Mouse (Mus musculus): ENCODE results near the gene Parp11. TPM values are rescaled to one million over a fixed set of nuclear protein-coding genes. Genes with fewer than 3 reads are reported as not detected.
A peak's percentile ranks its signal among the peaks of the same experiment; 100 is the strongest.

Parp11 gene
- 8.2 and 10.2 TPM in 2 replicates for polyA plus RNA-seq (2016; fragmentation: Nextera tagmentation; extraction: Ambion mirVana)

DNA sequence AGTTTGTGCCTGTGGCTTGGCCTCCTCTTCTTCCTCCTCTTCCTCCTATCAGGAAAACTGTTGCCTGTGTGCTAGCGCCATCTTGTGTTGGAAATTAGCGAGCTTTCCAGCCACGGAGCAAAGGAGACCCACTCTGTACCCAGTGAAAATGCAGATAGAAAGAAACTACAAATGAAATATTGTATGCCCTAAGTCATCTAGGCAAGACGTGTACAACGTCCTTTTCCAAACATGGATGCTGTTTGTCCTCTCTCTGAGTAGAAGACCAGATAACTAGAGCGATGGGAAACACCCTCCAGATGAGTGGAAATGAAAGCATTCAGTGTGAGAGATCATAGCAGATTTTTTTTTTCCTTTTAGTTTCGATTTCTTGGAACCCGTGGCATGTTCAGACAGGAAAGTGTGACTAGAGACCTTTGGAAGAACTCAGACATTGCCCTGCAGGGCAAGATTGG, at the start of gene Parp11:
TSS of gene Parp11 (plus strand) at position 405 of the 455 bp plus-strand sequence.
- H3K9me3 ChIP-seq (replicated peaks), result no peaks in the 10 kb centered on the region
- peaks cover 32% of the 10 kb centered on the region for H3K27me3 ChIP-seq (replicated peaks)
- ATAC-seq, result no peak
- peak within 1 kb of the TSS; percentile 40; the same call in 1 of the 2 replicates for H3K4me2 ChIP-seq
- no peaks in the 10 kb centered on the region for H3K36me3 ChIP-seq
- no peak within 1 kb of the TSS for H3K9ac ChIP-seq
- WGBS (ENCODE audit: insufficient replicate concordance), result 12% methylated on average over 8 of the region's 8 CpGs
- H3K27ac ChIP-seq, result no peak within 1 kb of the TSS
- H3K4me3 ChIP-seq, result no peak within 1 kb of the TSS
- H3K4me1 ChIP-seq, result peaks cover 19% of the 10 kb centered on the region

DNA sequence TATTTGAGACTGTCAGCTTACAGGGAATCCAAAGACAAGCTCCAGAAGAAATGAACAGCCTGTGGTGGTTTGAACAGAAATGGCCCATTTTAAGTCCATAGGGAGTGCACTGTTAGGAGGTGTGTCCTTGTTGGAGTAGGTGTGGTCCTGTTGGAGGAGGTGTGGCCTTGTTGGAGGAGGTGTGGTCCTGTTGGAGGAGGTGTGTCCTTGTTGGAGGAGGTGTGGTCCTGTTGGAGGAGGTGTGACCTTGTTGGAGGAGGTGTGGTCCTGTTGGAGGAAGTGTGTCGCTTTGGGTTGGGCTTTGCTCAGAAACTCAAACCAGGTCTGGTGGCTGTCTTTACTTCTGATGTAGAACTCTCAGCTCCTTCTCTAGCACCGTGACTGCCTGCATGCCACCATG, 48.6 kb upstream of the Parp11 start:
- Histone ChIP-seq H3K4me2 (no peak overlapping the region), H3K36me3 (no peaks in the 10 kb centered on the region), H3K9me3 (replicated peaks) (no peaks in the 10 kb centered on the region), H3K27ac (no peak overlapping the region), H3K4me1 (peaks cover 14% of the 10 kb centered on the region), H3K9ac (no peak overlapping the region), H3K27me3 (replicated peaks) (peaks cover 5% of the 10 kb centered on the region; the same call in 1 of the 2 replicates), H3K4me3 (no peak overlapping the region)
- WGBS (ENCODE audit: insufficient replicate concordance), result 10% methylated on average over 2 of the region's 2 CpGs
- ATAC-seq, result peak; percentile 87

DNA sequence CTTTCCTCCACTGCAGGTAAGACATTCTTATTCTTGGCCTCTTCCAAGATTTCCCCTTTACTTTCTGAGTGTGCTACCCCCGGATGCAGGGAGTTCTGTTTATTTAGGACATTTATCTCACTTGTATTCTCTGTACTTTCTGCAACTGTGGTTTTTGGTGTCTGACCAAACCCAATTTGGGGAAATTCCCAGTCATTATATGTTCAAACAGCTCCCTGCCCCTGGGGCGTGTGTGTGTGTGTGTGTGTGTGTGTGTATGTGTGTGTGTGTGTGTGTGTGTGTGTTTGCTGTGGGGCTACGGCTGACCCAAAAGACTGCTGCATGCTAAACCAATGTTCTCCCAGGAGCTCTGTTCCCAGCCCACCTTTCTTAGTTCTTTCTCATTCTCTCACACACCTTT, 45.2 kb upstream of the Parp11 start:
- H3K36me3 ChIP-seq, result no peaks in the 10 kb centered on the region
- ATAC-seq, result no peak
- 0 out of 2 replicates have a peak overlapping the region, but pooled peaks have one; percentile 17 for H3K9ac ChIP-seq
- no peak overlapping the region for H3K4me3 ChIP-seq
- H3K27ac ChIP-seq, result no peak overlapping the region
- H3K4me1 ChIP-seq, result no peaks in the 10 kb centered on the region; the same call in 1 of the 2 replicates
- peaks cover 17% of the 10 kb centered on the region; the same call in 1 of the 2 replicates for H3K27me3 ChIP-seq (replicated peaks)
- 38% methylated on average over 3 of the region's 3 CpGs for WGBS (ENCODE audit: insufficient replicate concordance)
- no peaks in the 10 kb centered on the region for H3K9me3 ChIP-seq (replicated peaks)
- H3K4me2 ChIP-seq, result no peak overlapping the region

DNA sequence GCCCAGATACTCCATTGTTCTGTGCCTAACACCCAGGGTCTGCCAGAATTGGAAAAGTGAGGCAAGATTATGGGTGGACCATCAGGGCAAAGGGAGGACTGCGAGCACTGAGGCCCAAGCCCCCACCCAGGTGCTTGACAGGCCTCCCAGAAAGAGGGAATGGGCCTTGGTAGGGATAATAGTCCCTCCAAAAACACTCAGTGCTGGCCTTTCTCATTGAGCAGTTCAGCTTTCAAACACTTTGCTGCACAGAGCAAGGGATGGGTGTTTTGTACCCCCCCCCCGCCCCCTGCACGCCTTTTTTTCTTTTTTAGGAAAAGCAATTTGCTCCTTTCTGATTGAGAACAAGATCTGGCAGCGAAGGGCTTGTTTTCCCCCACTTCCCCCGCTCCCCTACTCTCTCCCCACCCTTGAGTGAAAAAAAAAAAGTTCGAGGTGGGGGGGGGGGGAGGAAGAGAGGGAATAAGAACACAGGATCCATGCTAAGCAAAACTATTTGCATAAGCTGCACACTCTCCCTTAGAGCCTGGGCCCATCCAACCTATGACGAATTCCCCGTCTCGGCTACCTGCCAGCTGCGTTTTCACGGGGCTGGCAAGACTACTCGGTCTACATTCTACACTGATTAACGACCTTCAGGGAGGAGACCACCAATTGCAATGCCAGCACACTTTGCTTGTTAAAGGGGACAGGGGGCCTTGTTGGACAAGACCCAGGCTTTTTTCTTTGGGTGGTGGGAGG, 42.4 kb upstream of the Parp11 start:
- no peak overlapping the region for H3K27ac ChIP-seq
- 54% methylated on average over 13 of the region's 13 CpGs for WGBS (ENCODE audit: insufficient replicate concordance)
- 0 out of 2 replicates have a peak, but pooled peaks cover 3% of the 10 kb centered on the region for H3K4me1 ChIP-seq
- H3K4me2 ChIP-seq, result no peak overlapping the region
- H3K27me3 ChIP-seq (replicated peaks), result peaks cover 17% of the 10 kb centered on the region; the same call in 1 of the 2 replicates
- H3K36me3 ChIP-seq, result no peaks in the 10 kb centered on the region
- no peak overlapping the region for H3K4me3 ChIP-seq
- no peak for ATAC-seq
- H3K9me3 ChIP-seq (replicated peaks), result no peaks in the 10 kb centered on the region
- H3K9ac ChIP-seq, result no peak overlapping the region

DNA sequence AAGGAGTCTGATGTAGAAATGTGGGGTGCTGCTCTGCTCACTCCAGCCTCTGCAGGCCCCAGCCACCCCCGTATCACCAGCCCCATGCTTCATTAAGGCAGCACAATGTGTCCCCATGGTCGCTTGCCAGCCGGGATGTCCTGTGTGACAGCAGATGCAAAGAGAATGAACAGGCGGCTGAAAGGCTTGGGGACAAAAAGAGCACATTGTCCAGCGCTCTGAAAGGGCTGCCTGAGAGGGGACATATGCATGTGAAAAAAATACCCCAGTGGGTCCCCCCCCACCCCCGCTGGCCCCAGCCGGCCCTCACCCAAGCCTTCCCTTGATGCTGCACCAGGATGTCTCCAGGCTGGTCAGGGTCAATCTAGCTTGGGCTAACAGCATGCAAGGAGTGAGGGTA, 41.0 kb upstream of the Parp11 start:
- ATAC-seq, result no peak
- WGBS (ENCODE audit: insufficient replicate concordance), result 64% methylated on average over 7 of the region's 7 CpGs
- H3K4me2 ChIP-seq, result no peak overlapping the region
- H3K4me3 ChIP-seq, result no peak overlapping the region
- peaks cover 17% of the 10 kb centered on the region; the same call in 1 of the 2 replicates for H3K27me3 ChIP-seq (replicated peaks)
- 0 out of 2 replicates have a peak, but pooled peaks cover 3% of the 10 kb centered on the region for H3K4me1 ChIP-seq
- no peaks in the 10 kb centered on the region for H3K9me3 ChIP-seq (replicated peaks)
- H3K9ac ChIP-seq, result no peak overlapping the region
- H3K27ac ChIP-seq, result no peak overlapping the region
- no peaks in the 10 kb centered on the region for H3K36me3 ChIP-seq

DNA sequence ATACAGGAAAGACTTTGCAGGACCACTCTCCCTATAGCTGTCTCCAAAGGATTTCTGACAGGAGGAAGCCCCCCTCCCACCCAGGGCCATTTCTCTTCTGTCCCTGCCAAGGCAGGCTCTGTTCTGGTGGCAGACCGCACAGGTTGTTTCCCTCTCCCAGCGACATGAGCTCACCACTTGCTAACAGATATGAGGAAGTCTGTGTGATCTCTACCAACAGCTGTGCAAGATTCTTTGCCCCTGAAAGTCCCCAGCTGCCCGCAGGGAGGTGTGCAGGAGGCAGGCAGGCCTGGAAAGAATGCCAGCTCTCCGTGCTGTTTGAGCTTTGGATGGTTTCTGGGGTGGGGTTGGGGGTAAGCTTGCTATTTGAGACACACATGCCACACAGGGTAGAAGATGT, 38.9 kb upstream of the Parp11 start:
- H3K4me1 ChIP-seq, result 0 out of 2 replicates have a peak, but pooled peaks cover 3% of the 10 kb centered on the region
- WGBS (ENCODE audit: insufficient replicate concordance), result 13% methylated on average over 4 of the region's 4 CpGs
- H3K27me3 ChIP-seq (replicated peaks), result peaks cover 12% of the 10 kb centered on the region; the same call in 1 of the 2 replicates

DNA sequence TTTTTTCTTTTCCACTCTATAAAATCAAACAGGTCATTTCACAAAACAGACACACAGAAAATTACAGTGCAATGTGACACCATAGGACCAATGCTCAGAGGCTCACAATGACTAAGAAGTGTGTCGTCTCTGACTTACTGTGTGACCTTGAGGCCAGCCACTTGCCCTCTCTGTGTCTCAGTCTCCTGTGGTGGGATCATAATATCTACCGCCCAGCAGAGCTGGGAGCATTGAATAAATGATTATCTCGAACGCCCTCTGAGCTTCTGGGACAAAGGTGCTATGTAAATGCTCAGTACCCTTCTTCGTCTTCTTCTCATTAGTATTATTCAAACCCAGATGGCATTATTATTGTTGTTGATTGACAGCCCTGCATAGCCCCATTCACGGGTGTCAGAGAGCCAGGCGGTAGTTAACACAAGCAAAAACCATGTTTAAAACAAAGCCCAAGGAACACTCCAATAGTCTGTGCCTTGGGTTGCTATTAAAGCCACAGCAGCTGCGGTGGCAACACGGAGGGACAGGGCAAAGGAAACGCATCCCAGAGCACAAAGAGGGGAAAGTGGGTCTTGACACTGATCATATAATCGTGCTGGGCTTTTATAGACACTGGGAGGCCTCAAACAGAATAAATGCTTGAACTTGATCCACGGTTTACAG, 29.0 kb upstream of the Parp11 start:
- 62% methylated on average over 12 of the region's 12 CpGs for WGBS (ENCODE audit: insufficient replicate concordance)
- no peak overlapping the region for H3K27ac ChIP-seq
- no peaks in the 10 kb centered on the region for H3K9me3 ChIP-seq (replicated peaks)
- H3K9ac ChIP-seq, result no peak overlapping the region
- H3K36me3 ChIP-seq, result no peaks in the 10 kb centered on the region
- no peaks in the 10 kb centered on the region for H3K27me3 ChIP-seq (replicated peaks)
- no peak overlapping the region for H3K4me3 ChIP-seq
- no peaks in the 10 kb centered on the region for H3K4me1 ChIP-seq
- H3K4me2 ChIP-seq, result no peak overlapping the region
- ATAC-seq, result no peak

More for the DNA sequence above, 38.9 kb upstream of the Parp11 start:
- Histone ChIP-seq H3K4me2 (no peak overlapping the region), H3K27ac (no peak overlapping the region), H3K36me3 (no peaks in the 10 kb centered on the region), H3K9me3 (replicated peaks) (no peaks in the 10 kb centered on the region), H3K9ac (no peak overlapping the region), H3K4me3 (no peak overlapping the region)
- ATAC-seq, result no peak

DNA sequence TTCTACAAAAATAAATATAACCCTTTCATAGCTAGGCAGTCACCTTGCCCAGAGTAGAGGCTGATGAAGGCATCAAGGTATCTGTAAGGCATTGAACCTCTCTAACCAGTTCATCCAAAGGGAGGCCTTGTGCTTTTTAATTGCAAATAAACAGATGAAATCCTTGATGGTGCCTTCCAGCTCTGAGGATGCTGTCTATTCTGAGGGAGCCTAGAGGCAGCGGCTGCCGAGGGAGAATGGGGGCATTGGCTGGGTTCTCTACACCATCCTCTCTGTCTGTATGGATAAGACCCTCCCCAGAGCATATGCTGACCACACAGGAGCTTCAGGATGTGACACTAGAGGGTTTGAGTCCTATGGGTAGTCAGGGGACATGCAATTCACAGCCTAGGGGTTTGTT, 28.3 kb upstream of the Parp11 start:
- Histone ChIP-seq H3K27ac (no peak overlapping the region), H3K27me3 (replicated peaks) (no peaks in the 10 kb centered on the region), H3K9ac (no peak overlapping the region), H3K4me2 (no peak overlapping the region), H3K9me3 (replicated peaks) (no peaks in the 10 kb centered on the region), H3K4me3 (no peak overlapping the region), H3K4me1 (no peaks in the 10 kb centered on the region), H3K36me3 (no peaks in the 10 kb centered on the region)
- ATAC-seq, result no peak
- 57% methylated on average over 2 of the region's 2 CpGs for WGBS (ENCODE audit: insufficient replicate concordance)

DNA sequence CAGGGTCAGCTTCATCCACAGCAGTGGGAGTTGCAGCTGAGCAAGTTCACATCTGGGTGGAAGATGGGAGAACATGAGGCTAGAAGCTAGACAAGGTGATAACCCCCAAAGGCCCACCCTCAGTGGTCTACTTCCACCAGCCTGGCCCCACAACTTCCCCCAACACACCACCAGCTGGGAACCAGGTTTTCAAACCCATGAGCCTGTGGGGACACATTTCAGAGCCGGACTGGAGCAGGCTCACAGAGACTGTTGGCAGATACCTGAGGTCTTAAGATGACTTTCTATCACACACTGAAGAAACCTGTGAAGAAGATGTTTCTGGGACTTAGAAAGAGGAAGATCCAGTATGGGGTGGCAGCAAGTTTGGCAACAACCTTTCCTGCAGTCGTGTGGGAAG, 26.5 kb upstream of the Parp11 start:
- no peak overlapping the region for H3K27ac ChIP-seq
- no peaks in the 10 kb centered on the region for H3K36me3 ChIP-seq
- no peaks in the 10 kb centered on the region for H3K9me3 ChIP-seq (replicated peaks)
- H3K4me1 ChIP-seq, result no peaks in the 10 kb centered on the region
- no peak overlapping the region for H3K4me3 ChIP-seq
- 27% methylated on average over 2 of the region's 2 CpGs for WGBS (ENCODE audit: insufficient replicate concordance)
- H3K9ac ChIP-seq, result no peak overlapping the region
- no peak overlapping the region for H3K4me2 ChIP-seq
- no peak for ATAC-seq
- no peaks in the 10 kb centered on the region for H3K27me3 ChIP-seq (replicated peaks)

DNA sequence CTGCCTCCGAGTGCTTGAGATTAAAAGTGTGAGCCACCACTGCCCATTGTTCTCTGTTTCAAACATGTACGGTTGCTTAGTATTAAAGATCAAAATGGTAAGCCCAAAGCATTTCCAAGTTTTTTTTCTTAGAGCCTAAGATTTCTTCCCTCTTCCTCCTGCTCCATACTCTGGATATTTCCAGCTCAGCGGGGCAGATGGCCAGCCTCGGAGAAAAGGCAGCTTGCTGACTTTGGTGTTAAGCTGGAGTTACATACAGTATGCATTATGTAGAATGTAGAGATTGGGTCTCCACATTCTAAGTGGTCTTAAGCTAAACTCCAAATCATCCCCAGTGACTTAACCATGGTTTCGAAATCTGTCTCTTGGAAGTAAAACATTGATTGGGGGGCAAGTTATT, 21.5 kb upstream of the Parp11 start:
- Histone ChIP-seq H3K9ac (no peak overlapping the region), H3K9me3 (replicated peaks) (no peaks in the 10 kb centered on the region), H3K4me3 (no peak overlapping the region), H3K27me3 (replicated peaks) (0 out of 2 replicates have a peak, but pooled peaks cover 10% of the 10 kb centered on the region), H3K4me2 (no peak overlapping the region), H3K4me1 (no peaks in the 10 kb centered on the region), H3K27ac (no peak overlapping the region), H3K36me3 (no peaks in the 10 kb centered on the region)
- 64% methylated on average over 5 of the region's 5 CpGs for WGBS (ENCODE audit: insufficient replicate concordance)
- ATAC-seq, result no peak

DNA sequence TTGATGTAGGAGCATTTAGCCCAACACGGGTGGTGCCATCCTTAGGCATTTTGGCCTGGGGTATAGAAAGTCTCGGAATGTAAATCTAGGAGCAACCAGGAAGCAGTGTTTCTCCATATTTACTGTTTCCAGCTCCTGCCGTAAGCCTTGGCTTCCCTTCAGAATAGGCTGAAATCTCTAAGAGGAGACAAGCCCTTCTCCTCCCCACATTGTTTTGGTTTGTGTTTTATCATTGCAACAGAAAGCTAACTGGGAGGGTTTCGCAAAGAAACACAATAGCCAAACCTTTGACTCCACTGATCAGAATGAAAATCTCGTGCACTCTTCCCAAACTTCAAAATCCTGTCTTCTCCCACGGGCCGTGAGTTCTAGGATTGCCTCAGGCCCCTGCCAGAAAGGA, 15.9 kb upstream of the Parp11 start:
- Histone ChIP-seq H3K36me3 (no peaks in the 10 kb centered on the region), H3K4me2 (no peak overlapping the region), H3K4me1 (no peaks in the 10 kb centered on the region), H3K27ac (no peak overlapping the region), H3K9ac (no peak overlapping the region), H3K27me3 (replicated peaks) (peaks cover 13% of the 10 kb centered on the region; the same call in 1 of the 2 replicates), H3K9me3 (replicated peaks) (no peaks in the 10 kb centered on the region), H3K4me3 (no peak overlapping the region)
- ATAC-seq, result no peak
- WGBS (ENCODE audit: insufficient replicate concordance), result 62% methylated on average over 7 of the region's 7 CpGs

DNA sequence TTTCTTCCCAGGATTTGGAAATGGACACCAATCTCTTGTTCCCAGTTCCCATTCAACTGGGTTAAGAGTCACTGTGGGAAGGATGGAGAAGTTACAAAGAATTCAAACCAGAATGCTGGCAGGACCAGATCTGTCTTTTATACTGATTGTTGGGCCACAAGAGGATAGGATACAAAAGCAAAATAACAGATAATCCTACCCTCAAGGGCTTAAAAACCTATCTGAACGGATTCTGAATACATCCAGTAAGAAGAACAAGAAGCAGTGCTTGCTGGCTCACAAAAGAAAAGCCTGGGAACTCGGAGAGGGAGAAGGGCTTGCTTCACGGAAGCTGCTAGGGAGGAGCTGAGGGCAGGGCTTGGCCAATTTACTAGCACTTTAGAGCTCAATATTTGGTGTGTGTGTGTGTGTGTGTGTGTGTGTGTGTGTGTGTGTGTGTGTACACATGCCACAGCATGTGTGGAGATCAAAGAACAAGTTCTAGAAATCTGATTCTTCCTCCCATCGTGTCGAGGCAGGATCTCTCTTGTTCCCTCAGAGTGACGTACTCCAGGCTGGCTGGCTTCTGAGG, 15.4 kb upstream of the Parp11 start:
- H3K4me2 ChIP-seq, result no peak overlapping the region
- 64% methylated on average over 6 of the region's 6 CpGs for WGBS (ENCODE audit: insufficient replicate concordance)
- no peaks in the 10 kb centered on the region for H3K36me3 ChIP-seq
- no peak for ATAC-seq
- H3K27me3 ChIP-seq (replicated peaks), result peaks cover 13% of the 10 kb centered on the region; the same call in 1 of the 2 replicates
- H3K9me3 ChIP-seq (replicated peaks), result no peaks in the 10 kb centered on the region
- H3K4me1 ChIP-seq, result no peaks in the 10 kb centered on the region
- no peak overlapping the region for H3K4me3 ChIP-seq
- H3K27ac ChIP-seq, result no peak overlapping the region
- H3K9ac ChIP-seq, result no peak overlapping the region

Data from liver, embryonic 12.5 days (tissue).